Mouse (Mus musculus) cortical plate, adult 2 months (tissue): ENCODE measurements around the gene Tmem50a.

Experiments used
- CTCF ChIP-seq: fragments of 200-500 bp; IDR thresholded peaks from 2 replicates; pipeline ENCODE4 v1.5.1; 2011; ENCODE audit warnings: mild to moderate bottlenecking, control low read depth, low read length; ENCODE audit not compliant: insufficient read depth; ENCODE audit errors: extremely low read depth
- POLR2A ChIP-seq: fragments of 200-500 bp; IDR thresholded peaks from 2 replicates; pipeline ENCODE4 v1.6.1; 2011; ENCODE audit warnings: mild to moderate bottlenecking, low read length, control low read depth; ENCODE audit not compliant: insufficient read depth; ENCODE audit errors: extremely low read depth

DNA sequence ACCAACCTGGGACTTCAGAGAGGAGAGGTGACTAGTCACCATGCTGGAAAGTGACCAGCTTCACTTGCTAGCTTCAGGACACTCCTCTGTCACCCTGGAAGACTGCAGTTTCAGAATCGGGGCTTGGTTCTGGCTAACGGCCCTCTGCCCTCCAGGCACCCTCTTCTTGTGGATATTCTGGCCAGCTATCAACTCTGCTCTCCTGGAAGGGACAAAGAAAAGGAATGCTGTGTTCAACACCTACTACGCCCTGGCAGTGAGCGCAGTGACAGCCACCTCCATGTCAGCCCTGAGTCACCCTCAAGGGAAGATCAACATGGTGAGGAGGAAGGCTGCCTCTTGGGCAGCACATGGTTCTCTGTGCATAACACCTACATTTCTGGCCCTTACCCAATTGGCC lies 30.5 kb downstream of the Tmem50a start:
- TF ChIP-seq CTCF (no peak), POLR2A (no peak)
